Mouse (Mus musculus) layer of hippocampus, adult 8-10 months (tissue): ENCODE measurements around the gene Nrarp. TPM values are rescaled to one million over a fixed set of nuclear protein-coding genes. Genes with fewer than 3 reads are reported as not detected.

Experiments used
- DNase-seq, 2 experiments: peaks; one replicate each; pipeline ENCODE4 v3.0.0; 2022; ENCODE audit warnings: low spot score in 2 of 2
- total RNA-seq, 4 experiments: library from RNA; stranded (reverse); gene quantifications; 2 replicates each; pipeline ENCODE4 v1.2.4; 2022

The Nrarp gene
- total RNA-seq, result 10 to 100 TPM; 16.9 to 20.4 (median 19.5) TPM

DNA sequence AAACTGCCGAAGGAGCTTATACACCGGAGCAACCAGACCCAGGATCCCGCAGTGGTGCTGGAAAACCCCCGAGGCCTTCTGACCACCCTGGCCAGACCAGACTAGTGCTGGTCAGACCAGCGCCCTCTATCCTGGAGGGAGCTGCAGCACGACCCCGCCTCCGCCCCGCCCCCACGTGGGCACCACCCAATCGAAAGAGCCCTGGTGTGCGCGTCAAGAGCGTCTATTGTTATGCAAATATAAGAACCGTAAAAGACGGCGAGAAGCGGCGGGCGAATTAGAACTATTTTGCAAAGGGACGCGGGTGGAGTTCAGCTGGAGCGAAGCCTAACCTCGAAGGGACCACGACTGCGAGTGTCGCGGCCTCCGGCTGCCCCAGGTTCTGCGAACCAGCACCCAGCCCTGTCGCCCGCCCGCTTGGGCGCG is at the start of gene Nrarp:
Gene Nrarp, plus strand, starts transcription at position 281 of the 426 bp plus-strand sequence.
- DNase-seq, result peak; percentile 92 to 93

- no peak for DNase-seq
These were observed 49.0 kb upstream of the Nrarp start for GRCm38 (mm10) chr2:25131601-25132000.

GRCm38 (mm10) chr2:25137832-25138231 is 42.7 kb upstream of the Nrarp start:
- no peak for DNase-seq

GRCm38 (mm10) chr2:25141185-25141584 is 39.4 kb upstream of the Nrarp start:
- no peak for DNase-seq

DNA sequence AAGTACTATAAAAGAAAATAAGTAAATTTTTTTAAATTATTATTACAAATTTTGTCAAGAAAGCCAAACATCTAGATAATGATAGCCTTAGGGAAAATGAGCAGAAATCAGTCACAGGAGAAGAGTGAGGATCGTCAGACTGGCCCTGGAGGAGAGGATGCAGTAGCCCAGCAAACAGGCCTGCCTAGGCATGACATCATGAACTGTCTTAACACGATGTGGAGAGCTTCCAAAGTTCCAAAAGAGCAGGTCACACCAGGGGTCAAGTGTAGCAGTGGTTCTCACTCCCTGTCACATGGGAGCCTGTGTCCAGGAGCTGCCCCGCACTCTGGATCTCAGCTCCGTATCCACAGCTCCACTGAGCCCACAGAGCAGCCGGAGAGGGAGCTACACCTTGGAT is 38.6 kb upstream of the Nrarp start:
- DNase-seq, result no peak

DNA sequence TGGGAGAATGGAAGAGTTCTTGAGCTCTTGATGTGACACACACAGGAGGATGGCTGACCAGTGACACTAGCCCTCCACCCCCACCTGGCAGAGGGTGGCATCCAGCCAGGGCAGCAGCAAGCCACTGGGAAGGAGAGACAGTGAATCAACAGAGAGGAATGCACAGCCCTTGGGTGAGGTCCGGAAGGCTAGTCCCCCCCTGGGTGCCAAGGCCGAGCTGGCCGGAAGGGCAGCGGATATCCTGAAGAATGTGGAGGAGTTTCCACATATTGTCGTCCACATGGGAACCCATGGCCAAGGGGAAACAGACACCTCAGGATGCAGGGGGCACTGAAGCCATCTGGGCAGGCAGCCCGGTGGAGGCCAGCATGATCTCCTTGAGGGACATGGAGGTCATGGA is 35.2 kb upstream of the Nrarp start:
- no peak for DNase-seq

GRCm38 (mm10) chr2:25147398-25147797 is 33.2 kb upstream of the Nrarp start:
- no peak for DNase-seq

GRCm38 (mm10) chr2:25147892-25148291 is 32.7 kb upstream of the Nrarp start:
- DNase-seq, result no peak

GRCm38 (mm10) chr2:25149643-25150042 is 30.9 kb upstream of the Nrarp start:
- DNase-seq, result no peak

DNA sequence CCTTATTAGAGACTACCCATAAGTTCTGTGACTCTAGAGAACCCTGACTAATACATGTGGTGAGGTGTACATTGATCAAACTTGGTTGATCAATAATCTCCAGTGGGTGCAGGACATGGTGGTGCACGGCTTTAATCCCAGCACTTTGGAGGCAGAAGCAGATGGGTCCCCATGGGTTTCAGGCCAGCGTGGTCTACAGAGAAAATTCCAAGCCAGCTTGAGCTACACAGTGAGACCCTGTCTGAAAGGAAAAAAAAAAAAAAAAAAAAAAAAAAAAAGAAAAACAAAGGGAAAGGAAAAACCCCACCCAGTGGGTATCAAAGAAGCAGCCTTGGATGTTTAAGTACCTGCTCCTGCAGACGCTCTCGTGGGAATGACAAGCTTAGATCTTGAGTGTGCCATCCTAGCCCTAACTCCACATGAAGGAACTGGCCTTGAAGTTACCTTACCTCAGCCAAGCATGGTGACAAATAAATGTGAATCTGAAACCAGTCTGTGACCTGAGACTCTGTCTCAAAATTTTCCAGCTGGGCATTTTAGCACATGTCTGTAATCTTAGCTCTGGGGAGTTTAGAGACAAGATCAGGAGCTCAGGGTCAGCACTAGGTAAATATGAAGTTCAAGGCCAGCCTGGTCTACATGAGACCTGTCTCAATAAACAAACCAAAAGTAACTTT is 29.1 kb upstream of the Nrarp start:
- no peak for DNase-seq

DNA sequence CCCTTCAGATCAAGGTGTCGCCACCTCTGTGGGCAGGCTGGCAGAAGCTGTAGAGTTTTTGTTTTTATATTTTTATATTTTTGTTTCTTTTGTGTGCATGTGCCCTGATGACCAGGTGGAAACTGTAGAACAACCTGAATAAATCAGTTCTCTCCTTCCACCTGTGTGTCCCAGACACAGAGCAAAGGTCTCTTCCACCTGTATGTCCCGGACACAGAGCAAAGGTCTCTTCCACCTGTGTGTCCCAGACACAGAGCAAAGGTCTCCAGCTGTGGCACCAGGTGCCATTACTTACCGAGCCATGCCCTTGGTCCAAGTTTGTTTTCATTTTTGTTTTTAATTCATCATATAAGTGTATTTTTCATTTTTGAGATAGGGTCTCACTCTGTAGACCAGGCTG is 24.4 kb upstream of the Nrarp start:
- no peak for DNase-seq

- DNase-seq, result no peak
These were observed 23.6 kb upstream of the Nrarp start for GRCm38 (mm10) chr2:25156990-25157389.

GRCm38 (mm10) chr2:25157655-25158054 is 22.9 kb upstream of the Nrarp start:
- no peak for DNase-seq

DNA sequence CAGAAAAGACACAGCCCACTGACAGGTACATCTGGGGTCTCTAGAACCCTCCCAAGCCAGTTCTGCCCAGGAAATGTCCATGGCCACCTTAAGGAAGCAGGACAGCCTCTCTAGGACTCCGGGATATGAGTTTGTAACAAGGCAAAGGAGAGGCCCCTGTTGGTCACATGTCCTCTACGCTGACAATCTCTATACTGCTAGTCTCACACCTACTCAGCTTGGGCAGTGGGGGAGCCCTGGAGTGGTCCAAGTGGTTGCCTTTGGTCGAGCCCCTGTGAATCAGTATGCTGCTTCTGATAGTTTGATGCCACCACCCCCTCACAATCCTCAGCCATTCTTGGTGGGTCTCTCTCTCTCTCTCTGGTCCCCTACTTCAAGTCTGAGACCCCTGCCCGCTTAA is 13.1 kb upstream of the Nrarp start:
- DNase-seq, result no peak

GRCm38 (mm10) chr2:25167919-25168664 is 12.5 kb upstream of the Nrarp start:
- DNase-seq, result no peak

GRCm38 (mm10) chr2:25168665-25168978 is 11.9 kb upstream of the Nrarp start:
- DNase-seq, result no peak

DNA sequence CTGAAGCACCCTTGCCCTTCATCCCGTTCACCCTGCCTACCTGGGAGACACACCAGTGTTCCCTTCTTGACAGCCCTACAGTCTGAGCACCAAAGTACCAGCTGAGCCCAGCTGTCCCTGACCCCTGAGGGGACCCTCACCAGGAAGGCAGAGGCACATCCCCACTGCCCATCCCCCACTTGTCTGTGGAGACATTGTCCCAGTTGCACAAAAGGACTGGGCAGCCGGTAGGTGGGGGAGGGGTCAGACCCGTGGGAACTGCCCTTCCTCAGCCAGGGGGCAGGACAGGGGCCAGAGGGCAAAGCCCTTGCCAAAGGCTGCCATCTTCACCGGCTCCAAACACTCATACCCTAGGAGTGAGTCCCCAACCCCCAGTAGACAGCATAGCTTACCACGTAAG is 10.8 kb upstream of the Nrarp start:
- DNase-seq, result no peak

GRCm38 (mm10) chr2:25170326-25171100 is 10.0 kb upstream of the Nrarp start:
- DNase-seq, result no peak

GRCm38 (mm10) chr2:25171101-25171768 is 9.3 kb upstream of the Nrarp start:
- DNase-seq, result no peak

GRCm38 (mm10) chr2:25171769-25172153 is 8.8 kb upstream of the Nrarp start:
- peak in 1 of 2 experiments; percentile 70 for DNase-seq

- DNase-seq, result no peak
These were observed 7.9 kb upstream of the Nrarp start for GRCm38 (mm10) chr2:25172629-25173028.

GRCm38 (mm10) chr2:25173821-25174220 is 6.7 kb upstream of the Nrarp start:
- no peak for DNase-seq
